Mouse (Mus musculus): ENCODE results near the gene Magix. TPM values are rescaled to one million over a fixed set of nuclear protein-coding genes. Genes with fewer than 3 reads are reported as not detected.

Magix gene
- polyA plus RNA-seq, 1 experiment: 0.29 TPM

DNA sequence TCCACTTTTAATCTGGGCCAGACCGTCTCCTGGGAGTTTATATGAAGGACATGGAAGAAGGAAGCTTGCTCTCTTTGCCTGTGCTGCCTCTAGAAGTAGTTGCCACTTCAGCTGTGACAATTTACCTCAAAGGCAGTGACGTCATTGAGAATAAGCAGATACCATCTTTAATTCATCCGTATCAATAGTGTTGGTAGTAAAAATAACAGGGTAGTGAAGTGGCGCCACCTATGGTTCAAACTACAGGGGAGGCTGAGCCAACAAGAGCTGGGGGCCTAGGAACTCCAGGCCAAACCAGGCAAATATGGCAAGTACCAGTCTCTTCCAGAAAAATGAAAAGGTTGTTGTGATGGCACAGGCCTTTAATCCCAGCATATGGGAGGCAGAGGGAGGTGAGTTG, 11.8 kb upstream of the Magix start:
- H3K27ac ChIP-seq (ENCODE audit: insufficient read depth, low read length): no peak overlapping the region
- H3K4me1 ChIP-seq (ENCODE audit: control insufficient read depth, insufficient read depth, insufficient read length): no peaks in the 10 kb centered on the region
- H3K36me3 ChIP-seq (ENCODE audit: control insufficient read depth, insufficient read depth, low read length): no peaks in the 10 kb centered on the region
- WGBS: 37% methylated on average over 4 of the region's 4 CpGs
- no peak overlapping the region; the same call in 1 of the 2 replicates for H3K4me3 ChIP-seq (ENCODE audit: extremely low read depth, insufficient read depth, insufficient read length)
- H3K27me3 ChIP-seq (ENCODE audit: control insufficient read depth, insufficient read depth, low read length): no peaks in the 10 kb centered on the region
- peak; percentile 36 to 54 for DNase-seq (ENCODE audit: low read depth in 1 of 2, low spot score in 2 of 2)
- no peak; the same call in 1 of the 2 replicates for TF ChIP-seq CTCF (IDR thresholded peaks at IDR 0.05; ENCODE audit: extremely low read depth, insufficient read depth, insufficient read length, insufficient replicate concordance)
- no peak for TF ChIP-seq POLR2A (IDR thresholded peaks at IDR 0.05; ENCODE audit: low read depth, low read length)

DNA sequence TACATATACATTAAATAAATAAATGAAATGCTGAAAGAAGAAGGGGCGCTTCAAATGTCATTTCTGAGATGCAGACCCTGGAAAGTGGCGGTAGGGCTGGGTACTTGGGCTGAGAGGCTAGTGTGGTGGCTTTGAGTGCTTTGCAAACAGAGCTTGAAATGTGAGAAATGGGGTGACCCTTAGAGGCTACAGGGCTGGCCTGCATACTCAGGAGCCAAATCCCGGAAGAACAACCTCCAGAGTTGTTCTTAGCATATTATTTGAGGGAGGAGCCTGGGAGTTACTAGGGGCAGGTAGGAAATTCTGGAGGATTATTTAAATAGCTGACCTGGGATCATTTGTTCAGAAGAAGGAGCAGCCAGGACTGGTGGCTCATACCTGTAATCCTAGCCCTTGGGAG, 9.4 kb upstream of the Magix start:
- Histone ChIP-seq H3K36me3 (ENCODE audit: control insufficient read depth, insufficient read depth, low read length) (no peaks in the 10 kb centered on the region), H3K27me3 (ENCODE audit: control insufficient read depth, insufficient read depth, low read length) (no peaks in the 10 kb centered on the region), H3K4me1 (ENCODE audit: control insufficient read depth, insufficient read depth, insufficient read length) (no peaks in the 10 kb centered on the region), H3K27ac (ENCODE audit: insufficient read depth, low read length) (no peak overlapping the region), H3K4me3 (ENCODE audit: extremely low read depth, insufficient read depth, insufficient read length) (no peak overlapping the region)
- TF ChIP-seq POLR2A (IDR thresholded peaks at IDR 0.05; ENCODE audit: low read depth, low read length) (no peak), CTCF (IDR thresholded peaks at IDR 0.05; ENCODE audit: extremely low read depth, insufficient read depth, insufficient read length, insufficient replicate concordance) (no peak)
- WGBS: 74% methylated on average over 3 of the region's 3 CpGs
- no peak for DNase-seq (ENCODE audit: low read depth in 1 of 2, low spot score in 2 of 2)

DNA sequence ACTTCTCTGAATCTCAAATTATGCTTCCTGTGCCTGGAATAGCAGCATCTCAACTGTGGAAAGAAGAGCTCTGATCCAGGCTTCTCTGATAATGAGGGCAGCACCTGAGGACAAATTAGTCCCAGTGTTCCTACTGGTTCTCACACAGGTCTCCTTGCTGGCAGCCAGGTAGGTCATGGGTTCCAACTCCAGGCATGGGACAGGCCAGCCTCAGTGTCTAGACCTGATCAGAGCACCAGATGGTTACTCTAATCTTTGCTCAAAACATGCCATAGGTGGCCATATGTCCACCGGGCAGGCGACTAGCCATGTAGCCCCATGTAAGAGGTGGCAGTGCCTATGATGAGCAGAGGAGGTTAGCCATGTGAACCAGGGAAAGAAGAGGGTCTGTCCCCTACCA, 7.3 kb upstream of the Magix start:
- no peak for DNase-seq (ENCODE audit: low read depth in 1 of 2, low spot score in 2 of 2)
- no peaks in the 10 kb centered on the region for H3K27me3 ChIP-seq (ENCODE audit: control insufficient read depth, insufficient read depth, low read length)
- H3K27ac ChIP-seq (ENCODE audit: insufficient read depth, low read length): no peak overlapping the region
- H3K36me3 ChIP-seq (ENCODE audit: control insufficient read depth, insufficient read depth, low read length): no peaks in the 10 kb centered on the region
- no peaks in the 10 kb centered on the region for H3K4me1 ChIP-seq (ENCODE audit: control insufficient read depth, insufficient read depth, insufficient read length)
- H3K4me3 ChIP-seq (ENCODE audit: extremely low read depth, insufficient read depth, insufficient read length): no peak overlapping the region
- WGBS: 90% methylated on average over 2 of the region's 2 CpGs
- TF ChIP-seq POLR2A (IDR thresholded peaks at IDR 0.05; ENCODE audit: low read depth, low read length): no peak

DNA sequence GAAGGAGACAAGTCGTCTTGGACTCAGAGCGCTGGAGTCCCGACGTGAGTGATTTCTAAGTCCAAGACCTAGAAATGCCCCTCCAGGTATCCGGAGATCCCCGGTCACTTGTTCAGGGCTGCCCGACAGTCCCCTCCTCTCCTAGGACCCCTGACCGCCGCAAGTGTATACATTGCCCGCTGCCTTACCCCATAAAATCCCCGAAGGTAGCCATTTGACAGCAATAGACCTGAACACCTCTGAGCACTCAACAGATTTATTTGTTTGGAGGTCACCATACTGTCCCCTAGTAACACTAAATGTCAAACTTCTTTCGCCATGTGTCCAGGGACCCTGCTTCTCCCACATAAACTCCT, 1.0 kb downstream of the Magix start:
- Histone ChIP-seq H3K36me3 (ENCODE audit: control insufficient read depth, insufficient read depth, low read length) (no peaks in the 10 kb centered on the region), H3K4me1 (ENCODE audit: control insufficient read depth, insufficient read depth, insufficient read length) (no peaks in the 10 kb centered on the region; the same call in 1 of the 2 replicates), H3K27me3 (ENCODE audit: control insufficient read depth, insufficient read depth, low read length) (no peaks in the 10 kb centered on the region), H3K4me3 (ENCODE audit: extremely low read depth, insufficient read depth, insufficient read length) (no peak overlapping the region), H3K27ac (ENCODE audit: insufficient read depth, low read length) (no peak overlapping the region)
- TF ChIP-seq POLR2A (IDR thresholded peaks at IDR 0.05; ENCODE audit: low read depth, low read length): no peak
- TF ChIP-seq CTCF (IDR thresholded peaks at IDR 0.05; ENCODE audit: extremely low read depth, insufficient read depth, insufficient read length, insufficient replicate concordance): no peak
- DNase-seq (ENCODE audit: low read depth in 1 of 2, low spot score in 2 of 2): no peak
- 39% methylated on average over 12 of the region's 12 CpGs for WGBS

DNA sequence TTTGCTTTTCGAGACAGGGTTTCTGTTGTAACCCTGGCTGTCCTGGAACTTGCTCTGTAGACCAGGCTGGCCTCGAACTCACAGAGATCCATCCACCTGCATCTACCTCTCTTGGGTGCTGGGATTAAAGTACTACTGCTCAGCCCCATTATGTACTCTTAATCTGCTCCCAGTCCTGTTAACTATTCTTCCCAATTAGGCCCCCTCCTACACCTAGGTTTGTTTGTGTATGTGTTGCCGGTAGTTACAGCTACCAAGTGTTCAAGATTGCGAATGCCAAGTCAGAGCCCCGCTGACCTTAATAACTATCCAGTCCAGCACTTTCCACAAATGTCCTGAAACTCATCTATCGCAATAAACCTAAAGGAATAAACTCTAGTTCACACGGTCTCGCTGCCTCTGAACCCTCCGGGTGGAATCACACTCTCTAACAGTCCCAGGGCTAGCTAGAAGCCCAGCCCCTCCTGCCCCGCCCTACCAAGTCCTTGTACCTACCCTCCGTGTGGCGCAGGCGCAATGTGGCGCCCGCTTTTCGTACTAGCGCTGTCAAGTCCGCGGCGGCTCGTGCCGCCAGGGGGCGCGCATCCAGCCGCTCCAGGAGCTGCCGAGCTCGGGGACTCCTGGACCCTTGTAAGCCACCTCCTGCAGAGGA, 1.5 kb downstream of the Magix start:
- 23% methylated on average over 27 of the region's 27 CpGs for WGBS
- Histone ChIP-seq H3K27me3 (ENCODE audit: control insufficient read depth, insufficient read depth, low read length) (no peaks in the 10 kb centered on the region), H3K4me3 (ENCODE audit: extremely low read depth, insufficient read depth, insufficient read length) (peak overlapping the region; percentile 36), H3K36me3 (ENCODE audit: control insufficient read depth, insufficient read depth, low read length) (no peaks in the 10 kb centered on the region), H3K27ac (ENCODE audit: insufficient read depth, low read length) (peak overlapping the region; percentile 41), H3K4me1 (ENCODE audit: control insufficient read depth, insufficient read depth, insufficient read length) (no peaks in the 10 kb centered on the region; the same call in 1 of the 2 replicates)
- TF ChIP-seq POLR2A (IDR thresholded peaks at IDR 0.05; ENCODE audit: low read depth, low read length): no peak
- peak; percentile 60; the same call in 1 of the 2 replicates for TF ChIP-seq CTCF (IDR thresholded peaks at IDR 0.05; ENCODE audit: extremely low read depth, insufficient read depth, insufficient read length, insufficient replicate concordance)
- peak; percentile 74 to 83 for DNase-seq (ENCODE audit: low read depth in 1 of 2, low spot score in 2 of 2)

- Histone ChIP-seq H3K4me1 (ENCODE audit: control insufficient read depth, insufficient read depth, insufficient read length) (peaks cover 4% of the 10 kb centered on the region; the same call in 1 of the 2 replicates), H3K27ac (ENCODE audit: insufficient read depth, low read length) (no peak overlapping the region), H3K4me3 (ENCODE audit: extremely low read depth, insufficient read depth, insufficient read length) (no peak overlapping the region), H3K27me3 (ENCODE audit: control insufficient read depth, insufficient read depth, low read length) (no peaks in the 10 kb centered on the region), H3K36me3 (ENCODE audit: control insufficient read depth, insufficient read depth, low read length) (no peaks in the 10 kb centered on the region)
- no peak for TF ChIP-seq POLR2A (IDR thresholded peaks at IDR 0.05; ENCODE audit: low read depth, low read length)
- no peak for TF ChIP-seq CTCF (IDR thresholded peaks at IDR 0.05; ENCODE audit: extremely low read depth, insufficient read depth, insufficient read length, insufficient replicate concordance)
- no peak for DNase-seq (ENCODE audit: low read depth in 1 of 2, low spot score in 2 of 2)
- WGBS: 36% methylated on average over 3 of the region's 3 CpGs
These were observed 2.1 kb downstream of the Magix start for GRCm38 (mm10) chrX:7678986-7679385.

GRCm38 (mm10) chrX:7675001-7675380, 6.1 kb downstream of the Magix start:
- Histone ChIP-seq H3K4me1 (ENCODE audit: control insufficient read depth, insufficient read depth, insufficient read length) (peaks cover 7% of the 10 kb centered on the region; the same call in 1 of the 2 replicates), H3K36me3 (ENCODE audit: control insufficient read depth, insufficient read depth, low read length) (no peaks in the 10 kb centered on the region), H3K27ac (ENCODE audit: insufficient read depth, low read length) (peak overlapping the region; percentile 28; the same call in 1 of the 2 replicates), H3K27me3 (ENCODE audit: control insufficient read depth, insufficient read depth, low read length) (no peaks in the 10 kb centered on the region), H3K4me3 (ENCODE audit: extremely low read depth, insufficient read depth, insufficient read length) (peak overlapping the region; percentile 55; the same call in 1 of the 2 replicates)
- DNase-seq (ENCODE audit: low read depth in 1 of 2, low spot score in 2 of 2): no peak
- WGBS: 31% methylated on average over 10 of the region's 10 CpGs
- TF ChIP-seq POLR2A (IDR thresholded peaks at IDR 0.05; ENCODE audit: low read depth, low read length): no peak
- TF ChIP-seq CTCF (IDR thresholded peaks at IDR 0.05; ENCODE audit: extremely low read depth, insufficient read depth, insufficient read length, insufficient replicate concordance): no peak

Measured in spleen, adult 2 months (tissue).